Mouse (Mus musculus) thymus, adult 18-20 months (tissue): ENCODE measurements around the gene Slc12a6.
A peak's percentile ranks its signal among the peaks of the same experiment; 100 is the strongest.
"Not testable (repeated sequence)": the region's sequence is repeated elsewhere in the genome, so short reads cannot be mapped to it uniquely, and the experiment has no call there.

Experiments
- DNase-seq, 2 experiments: peaks; one replicate each; pipeline ENCODE4 v3.0.0; 2022; ENCODE audit warnings: mixed read lengths in 2 of 2

Slc12a6 gene

DNA sequence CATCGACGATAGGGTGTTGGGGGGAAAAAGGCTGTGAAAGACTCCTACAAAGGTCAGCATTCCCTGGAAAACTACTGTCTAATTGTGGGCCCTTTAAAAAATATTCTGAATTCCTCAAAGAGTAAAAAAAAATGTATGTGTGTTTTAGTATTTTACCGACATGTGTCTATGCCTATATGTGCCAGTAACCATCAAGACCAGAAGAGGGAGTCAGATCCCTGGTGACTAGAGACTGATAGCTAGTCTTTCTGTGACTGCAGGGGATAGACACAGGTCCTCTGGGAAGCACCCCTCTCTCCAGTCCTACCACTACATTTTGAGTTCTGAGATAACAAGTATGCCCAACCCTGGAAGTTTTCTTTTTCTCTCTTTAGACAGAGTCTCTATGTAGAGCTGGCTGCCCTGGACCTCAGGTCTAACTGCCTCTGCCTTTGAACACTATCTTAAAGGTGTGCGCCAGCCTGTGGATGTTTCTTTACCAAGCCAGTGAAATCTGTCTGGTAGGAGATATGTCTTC, 2.8 kb upstream of the Slc12a6 start:
- no peak for DNase-seq

- no peak for DNase-seq
Observed at GRCm38 (mm10) chr2:112264364-112264763, 1.3 kb upstream of the Slc12a6 start.

- peak; percentile 39 to 60 for DNase-seq
Observed at GRCm38 (mm10) chr2:112266242-112266592, 592 bp downstream of the Slc12a6 start, which contains the start of gene Gm21985. Gm21985 (plus strand) TSS chr2:112266314.

- DNase-seq, result no peak
Observed at GRCm38 (mm10) chr2:112266780-112267179, 1.2 kb downstream of the Slc12a6 start.

GRCm38 (mm10) chr2:112267547-112268269, 2.1 kb downstream of the Slc12a6 start:
- DNase-seq, result no peak

GRCm38 (mm10) chr2:112270011-112270410, 4.4 kb downstream of the Slc12a6 start:
- no peak for DNase-seq

DNA sequence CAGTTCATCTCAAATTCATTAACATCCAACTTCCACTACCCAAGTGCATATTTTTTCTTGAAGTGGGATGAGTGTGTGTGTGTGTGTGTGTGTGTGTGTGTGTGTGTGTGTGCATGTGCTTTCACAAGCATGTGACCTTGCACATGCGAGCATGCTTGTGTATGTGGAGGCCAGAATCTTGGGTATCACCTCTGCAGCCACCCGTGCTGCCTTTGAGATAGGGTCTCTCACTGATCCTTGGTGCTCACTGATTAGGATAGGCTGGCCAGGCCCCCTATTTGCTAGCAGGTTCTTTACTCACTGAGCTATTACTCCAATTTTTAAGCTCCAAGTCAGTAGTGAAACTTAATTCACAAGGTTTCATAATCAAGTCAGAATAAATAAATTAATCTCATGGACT, 7.3 kb downstream of the Slc12a6 start:
- no peak for DNase-seq

DNA sequence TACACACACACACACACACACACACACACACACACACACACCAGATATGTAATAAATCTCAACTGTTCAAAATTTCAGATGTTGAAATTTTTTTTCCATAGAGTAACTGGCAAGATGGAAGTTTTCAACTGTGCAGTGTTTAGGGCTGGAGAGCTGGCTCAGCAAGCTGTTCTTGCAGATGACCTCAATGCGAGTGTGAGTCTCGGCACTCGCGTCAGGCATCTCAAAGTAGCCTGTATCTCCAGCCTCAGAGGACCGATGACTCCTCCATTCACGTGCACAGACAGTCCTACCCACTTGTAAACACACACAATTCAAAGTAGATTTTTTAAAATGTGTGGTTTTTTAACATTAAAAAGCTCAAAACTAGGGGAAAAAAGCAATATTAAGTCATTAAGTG, 7.8 kb downstream of the Slc12a6 start:
- DNase-seq, result no peak

GRCm38 (mm10) chr2:112276870-112277269, 11.2 kb downstream of the Slc12a6 start:
- no peak for DNase-seq

- no peak for DNase-seq
Observed at GRCm38 (mm10) chr2:112282846-112283245, 17.2 kb downstream of the Slc12a6 start.

GRCm38 (mm10) chr2:112284363-112285030, 18.9 kb downstream of the Slc12a6 start:
- no peak for DNase-seq

DNA sequence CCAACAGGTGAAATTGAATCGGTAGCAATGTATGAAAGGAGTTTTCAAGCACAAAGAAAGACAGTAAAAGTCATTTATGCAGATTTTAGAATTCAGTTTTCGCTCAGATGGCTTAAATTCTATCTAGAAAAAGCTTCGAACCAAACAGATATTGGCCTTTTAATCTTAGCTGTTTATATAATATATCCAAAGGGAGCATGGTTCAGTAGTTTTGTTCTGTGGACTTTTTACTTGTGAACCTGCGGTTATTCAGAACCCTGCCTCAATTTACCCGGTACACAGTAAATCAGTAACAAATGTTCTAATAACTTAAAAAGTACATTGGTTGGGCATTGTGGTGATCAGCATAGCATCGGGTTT, 19.4 kb downstream of the Slc12a6 start:
- DNase-seq, result no peak

DNA sequence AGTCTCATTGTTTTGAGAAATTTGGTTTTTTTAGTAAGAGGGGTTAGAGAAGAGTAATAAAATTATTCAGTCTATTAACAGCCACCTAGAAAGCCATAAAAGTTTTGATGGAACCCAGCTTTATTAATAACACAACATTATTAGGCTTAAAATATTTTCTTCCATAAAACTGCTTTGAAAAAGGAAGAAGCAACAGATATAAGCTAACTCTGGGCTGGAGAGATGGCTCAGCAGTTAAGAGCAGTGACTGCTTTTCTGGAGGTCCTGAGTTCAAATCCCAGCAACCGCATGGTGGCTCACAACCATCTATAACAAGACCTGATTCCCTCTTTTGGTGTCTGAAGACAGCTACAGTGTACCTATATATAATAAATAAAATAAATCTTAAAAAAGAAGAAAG, 20.4 kb downstream of the Slc12a6 start:
- not testable (repeated sequence) for DNase-seq

DNA sequence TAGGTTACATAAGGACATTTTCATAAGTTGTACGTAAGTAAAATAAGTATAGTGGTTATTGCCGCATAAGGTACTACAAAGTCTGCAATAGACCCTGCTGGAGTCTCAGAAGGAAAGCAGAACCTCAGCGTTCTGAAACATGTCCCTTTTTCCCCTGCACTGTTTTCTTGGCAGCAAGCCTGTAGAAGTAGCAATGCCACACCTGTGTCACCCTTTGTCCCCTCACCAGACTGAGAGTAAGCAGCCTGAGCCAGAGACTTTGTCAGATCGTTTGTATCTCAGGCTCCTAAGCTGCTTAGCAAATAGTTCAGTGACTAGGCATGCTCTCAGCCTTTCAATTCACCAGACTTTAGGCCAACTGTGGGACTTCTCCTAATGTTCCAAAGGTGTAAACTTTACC, 21.4 kb downstream of the Slc12a6 start:
- DNase-seq, result no peak

DNA sequence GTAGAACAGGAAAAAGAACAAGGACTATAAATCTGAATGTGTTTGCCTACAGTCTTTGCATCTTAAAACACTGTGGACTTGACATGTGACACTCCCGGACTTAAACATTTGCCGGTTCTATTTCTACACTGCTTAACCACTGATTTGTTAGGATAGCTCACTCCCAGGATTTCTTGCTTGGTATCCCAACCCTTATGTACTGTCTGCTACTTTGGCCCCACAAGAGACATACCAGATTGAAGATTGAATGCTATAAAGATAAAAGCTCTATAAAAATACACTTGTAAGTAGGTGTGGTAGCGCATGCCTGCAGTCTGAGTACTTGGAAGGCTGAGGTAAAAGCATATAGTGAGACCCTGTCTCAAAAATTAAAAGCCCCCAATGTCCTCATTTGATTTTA, 23.9 kb downstream of the Slc12a6 start:
- no peak for DNase-seq

GRCm38 (mm10) chr2:112292823-112293222, 27.2 kb downstream of the Slc12a6 start:
- DNase-seq, result no peak

DNA sequence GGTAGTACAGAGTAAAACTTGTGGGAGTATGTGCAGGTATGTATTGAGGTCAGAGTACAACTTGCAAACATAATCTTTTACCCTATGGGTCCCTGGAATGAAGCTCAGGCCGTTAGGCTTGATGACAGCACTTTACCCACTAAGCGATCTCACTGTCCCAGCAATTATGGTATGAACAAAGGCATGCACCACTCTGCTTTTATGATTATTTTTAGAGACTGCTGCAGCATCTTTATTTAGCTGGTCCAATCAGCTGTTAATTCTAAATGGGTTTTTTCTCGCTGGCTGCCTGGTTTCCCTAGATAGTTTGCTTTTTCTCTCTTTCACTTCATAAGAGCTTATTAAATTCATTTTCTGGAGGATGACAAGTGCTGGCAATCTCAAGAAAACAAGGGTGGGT, 30.6 kb downstream of the Slc12a6 start:
- no peak for DNase-seq

DNA sequence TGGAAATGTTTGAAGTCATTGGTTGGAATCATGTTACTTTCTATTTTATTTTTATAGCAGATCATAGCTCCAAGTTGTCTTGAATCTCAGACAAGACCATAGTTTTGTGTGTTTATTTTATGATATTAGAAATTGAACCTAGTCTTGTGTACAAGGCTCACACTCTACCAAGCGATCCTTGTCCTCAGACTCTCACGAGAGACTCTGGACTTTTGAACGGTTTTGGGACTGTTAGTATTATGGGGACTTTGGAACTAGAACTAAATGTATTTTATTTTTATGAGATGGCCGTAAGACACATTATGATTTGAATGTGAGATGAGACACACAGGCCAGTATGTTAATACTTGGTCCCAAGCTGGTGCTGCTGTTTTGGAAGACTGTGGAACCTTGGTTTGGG, 32.6 kb downstream of the Slc12a6 start:
- no peak for DNase-seq

GRCm38 (mm10) chr2:112308671-112309070, 43.0 kb downstream of the Slc12a6 start:
- no peak for DNase-seq

DNA sequence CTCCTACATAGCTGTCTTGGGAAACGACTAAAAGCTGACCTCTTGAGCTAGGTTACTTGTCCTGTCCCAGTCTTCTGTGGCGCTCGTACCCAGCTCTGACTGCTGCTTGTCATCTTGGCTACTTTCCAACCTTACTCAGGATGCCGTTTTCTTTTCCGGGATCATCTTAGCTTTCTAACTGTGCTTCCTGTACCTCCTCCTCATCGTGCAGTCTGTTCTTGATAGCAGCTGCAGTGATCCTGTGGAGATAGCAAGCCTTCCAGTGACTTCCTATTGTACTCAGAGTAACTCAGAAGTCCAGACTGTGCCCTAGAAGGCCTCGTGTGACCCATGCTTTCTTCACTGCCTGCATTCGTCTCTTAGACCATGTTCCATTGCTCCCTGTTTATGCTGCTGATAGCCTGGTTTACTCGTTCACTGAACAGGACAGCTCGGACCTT, 43.6 kb downstream of the Slc12a6 start:
- no peak for DNase-seq

GRCm38 (mm10) chr2:112315638-112316037, 50.0 kb downstream of the Slc12a6 start:
- DNase-seq, result no peak

DNA sequence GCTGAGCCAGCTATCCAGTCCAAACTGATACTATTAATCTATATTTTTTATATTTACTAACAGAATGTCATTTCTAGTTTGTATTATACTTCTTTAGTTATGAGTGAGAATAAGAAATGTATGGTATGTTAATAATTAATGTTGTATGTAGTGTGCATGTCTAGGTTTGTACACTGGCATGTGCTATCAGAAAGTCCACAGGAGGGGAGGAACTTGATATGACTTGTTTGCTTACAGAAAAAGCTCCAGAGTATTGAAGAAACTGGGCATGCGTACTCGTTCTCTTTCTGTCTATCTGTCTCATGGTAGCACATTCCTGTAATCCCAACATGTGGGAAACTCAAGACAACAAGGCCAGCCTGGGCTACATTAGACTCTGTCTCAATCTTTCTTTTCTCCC, 52.6 kb downstream of the Slc12a6 start:
- DNase-seq, result no peak

DNA sequence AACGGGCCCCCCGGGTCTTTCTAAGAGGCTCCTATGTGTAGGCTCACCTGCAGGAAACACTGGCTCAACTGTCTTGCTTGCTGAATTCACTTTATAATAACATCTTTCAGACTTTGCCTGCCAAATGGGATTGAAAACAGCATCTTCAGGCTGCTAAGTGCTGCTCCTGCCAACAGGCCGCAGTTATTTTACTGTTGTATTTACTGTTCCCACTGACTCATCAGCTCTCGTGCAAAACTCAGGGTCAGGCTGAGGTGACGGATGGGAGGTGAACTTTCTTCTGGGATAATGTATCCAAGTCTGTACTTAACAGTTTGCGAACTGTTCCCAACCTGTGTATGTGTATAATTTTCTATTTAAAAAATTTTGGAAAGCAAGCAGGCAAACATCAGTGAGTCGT, 53.3 kb downstream of the Slc12a6 start:
- no peak for DNase-seq

GRCm38 (mm10) chr2:112328069-112328777, 62.6 kb downstream of the Slc12a6 start:
- no peak for DNase-seq
